Mouse (Mus musculus): ENCODE measurements around the gene Adam12. TPM values are rescaled to one million over a fixed set of nuclear protein-coding genes. Genes with fewer than 3 reads are reported as not detected.
A peak's percentile ranks its signal among the peaks of the same experiment; 100 is the strongest.

The Adam12 gene
- polyA plus RNA-seq, 1 experiment from 2014 or later, result 2.1 TPM

- Histone ChIP-seq H3K27me3 (ENCODE audit: control insufficient read depth, insufficient read depth, low read depth, low read length) (peaks cover 8% of the 10 kb centered on the region), H3K4me1 (ENCODE audit: control insufficient read depth, insufficient read depth, low read length) (peaks cover 2% of the 10 kb centered on the region; the same call in 1 of the 2 replicates), H3K4me3 (ENCODE audit: low read depth, low read length) (no peak overlapping the region), H3K9ac (ENCODE audit: low read depth, low read length) (no peak overlapping the region), H3K27ac (ENCODE audit: low read length) (no peak overlapping the region), H3K4me2 (ENCODE audit: low read length) (no peak overlapping the region), H3K36me3 (ENCODE audit: control insufficient read depth, insufficient read depth, low read length) (no peaks in the 10 kb centered on the region), H3K9me3 (replicated peaks; ENCODE audit: control insufficient read depth, low read length, poor library complexity, severe bottlenecking) (no peaks in the 10 kb centered on the region)
- ATAC-seq, result no peak
- 93% methylated on average over 2 of the region's 2 CpGs for WGBS
Measured at GRCm38 (mm10) chr7:134229899-134230298, 2.0 kb downstream of the Adam12 start.

GRCm38 (mm10) chr7:134227773-134228455, 4.0 kb downstream of the Adam12 start:
- no peak overlapping the region for H3K4me2 ChIP-seq (ENCODE audit: low read length)
- H3K4me1 ChIP-seq (ENCODE audit: control insufficient read depth, insufficient read depth, low read length), result peaks cover 8% of the 10 kb centered on the region; the same call in 1 of the 2 replicates
- peaks cover 8% of the 10 kb centered on the region for H3K27me3 ChIP-seq (ENCODE audit: control insufficient read depth, insufficient read depth, low read depth, low read length)
- ATAC-seq, result no peak
- no peaks in the 10 kb centered on the region for H3K36me3 ChIP-seq (ENCODE audit: control insufficient read depth, insufficient read depth, low read length)
- H3K27ac ChIP-seq (ENCODE audit: low read length), result no peak overlapping the region
- no peak overlapping the region for H3K9ac ChIP-seq (ENCODE audit: low read depth, low read length)
- no peaks in the 10 kb centered on the region for H3K9me3 ChIP-seq (replicated peaks; ENCODE audit: control insufficient read depth, low read length, poor library complexity, severe bottlenecking)
- 38% methylated on average over 13 of the region's 13 CpGs for WGBS
- H3K4me3 ChIP-seq (ENCODE audit: low read depth, low read length), result no peak overlapping the region

- peaks cover 8% of the 10 kb centered on the region for H3K27me3 ChIP-seq (ENCODE audit: control insufficient read depth, insufficient read depth, low read depth, low read length)
- no peak overlapping the region for H3K27ac ChIP-seq (ENCODE audit: low read length)
- H3K36me3 ChIP-seq (ENCODE audit: control insufficient read depth, insufficient read depth, low read length), result no peaks in the 10 kb centered on the region
- 71% methylated on average over 4 of the region's 4 CpGs for WGBS
- no peak overlapping the region for H3K4me2 ChIP-seq (ENCODE audit: low read length)
- H3K4me1 ChIP-seq (ENCODE audit: control insufficient read depth, insufficient read depth, low read length), result peaks cover 8% of the 10 kb centered on the region; the same call in 1 of the 2 replicates
- no peak overlapping the region for H3K4me3 ChIP-seq (ENCODE audit: low read depth, low read length)
- no peak overlapping the region for H3K9ac ChIP-seq (ENCODE audit: low read depth, low read length)
- no peaks in the 10 kb centered on the region for H3K9me3 ChIP-seq (replicated peaks; ENCODE audit: control insufficient read depth, low read length, poor library complexity, severe bottlenecking)
- ATAC-seq, result no peak
Measured at GRCm38 (mm10) chr7:134227101-134227500, 4.8 kb downstream of the Adam12 start.

GRCm38 (mm10) chr7:134226231-134226630, 5.7 kb downstream of the Adam12 start:
- no peak for ATAC-seq
- H3K27ac ChIP-seq (ENCODE audit: low read length), result no peak overlapping the region
- H3K4me3 ChIP-seq (ENCODE audit: low read depth, low read length), result no peak overlapping the region
- H3K27me3 ChIP-seq (ENCODE audit: control insufficient read depth, insufficient read depth, low read depth, low read length), result peaks cover 8% of the 10 kb centered on the region
- H3K9ac ChIP-seq (ENCODE audit: low read depth, low read length), result no peak overlapping the region
- H3K36me3 ChIP-seq (ENCODE audit: control insufficient read depth, insufficient read depth, low read length), result no peaks in the 10 kb centered on the region
- peaks cover 8% of the 10 kb centered on the region; the same call in 1 of the 2 replicates for H3K4me1 ChIP-seq (ENCODE audit: control insufficient read depth, insufficient read depth, low read length)
- WGBS, result 75% methylated on average over 3 of the region's 3 CpGs
- H3K4me2 ChIP-seq (ENCODE audit: low read length), result no peak overlapping the region
- H3K9me3 ChIP-seq (replicated peaks; ENCODE audit: control insufficient read depth, low read length, poor library complexity, severe bottlenecking), result no peaks in the 10 kb centered on the region

- peak overlapping the region; percentile 56 for H3K4me3 ChIP-seq (ENCODE audit: low read depth, low read length)
- peak overlapping the region; percentile 36 for H3K27ac ChIP-seq (ENCODE audit: low read length)
Measured at GRCm38 (mm10) chr7:134224741-134225612, 7.0 kb downstream of the Adam12 start.

GRCm38 (mm10) chr7:134224421-134224740, 7.6 kb downstream of the Adam12 start:
- peak overlapping the region; percentile 36; the same call in 1 of the 2 replicates for H3K27ac ChIP-seq (ENCODE audit: low read length)
- H3K4me1 ChIP-seq (ENCODE audit: control insufficient read depth, insufficient read depth, low read length), result peaks cover 8% of the 10 kb centered on the region; the same call in 1 of the 2 replicates
- H3K9me3 ChIP-seq (replicated peaks; ENCODE audit: control insufficient read depth, low read length, poor library complexity, severe bottlenecking), result no peaks in the 10 kb centered on the region
- H3K4me3 ChIP-seq (ENCODE audit: low read depth, low read length), result peak overlapping the region; percentile 56
- 0% methylated on average over 14 of the region's 14 CpGs for WGBS
- no peaks in the 10 kb centered on the region for H3K36me3 ChIP-seq (ENCODE audit: control insufficient read depth, insufficient read depth, low read length)
- ATAC-seq, result no peak; the same call in 1 of the 2 replicates
- peak overlapping the region; percentile 96 for H3K4me2 ChIP-seq (ENCODE audit: low read length)
- peaks cover 8% of the 10 kb centered on the region for H3K27me3 ChIP-seq (ENCODE audit: control insufficient read depth, insufficient read depth, low read depth, low read length)
- peak overlapping the region; percentile 74 for H3K9ac ChIP-seq (ENCODE audit: low read depth, low read length)

More at GRCm38 (mm10) chr7:134224741-134225612, 7.0 kb downstream of the Adam12 start:
- Histone ChIP-seq H3K36me3 (ENCODE audit: control insufficient read depth, insufficient read depth, low read length) (no peaks in the 10 kb centered on the region), H3K27me3 (ENCODE audit: control insufficient read depth, insufficient read depth, low read depth, low read length) (peaks cover 8% of the 10 kb centered on the region), H3K4me1 (ENCODE audit: control insufficient read depth, insufficient read depth, low read length) (peaks cover 8% of the 10 kb centered on the region; the same call in 1 of the 2 replicates), H3K4me2 (ENCODE audit: low read length) (peak overlapping the region; percentile 96), H3K9ac (ENCODE audit: low read depth, low read length) (peak overlapping the region; percentile 74), H3K9me3 (replicated peaks; ENCODE audit: control insufficient read depth, low read length, poor library complexity, severe bottlenecking) (no peaks in the 10 kb centered on the region)
- under 1% methylated on average over 80 of the region's 90 CpGs for WGBS
- peak; percentile 74 for ATAC-seq

GRCm38 (mm10) chr7:134223444-134224161, 8.3 kb downstream of the Adam12 start:
- H3K4me1 ChIP-seq (ENCODE audit: control insufficient read depth, insufficient read depth, low read length), result peaks cover 8% of the 10 kb centered on the region; the same call in 1 of the 2 replicates
- H3K4me2 ChIP-seq (ENCODE audit: low read length), result peak overlapping the region; percentile 96
- 0 out of 2 replicates have a peak, but pooled peaks have one; percentile 37 for ATAC-seq
- no peaks in the 10 kb centered on the region for H3K9me3 ChIP-seq (replicated peaks; ENCODE audit: control insufficient read depth, low read length, poor library complexity, severe bottlenecking)
- WGBS, result 30% methylated on average over 16 of the region's 16 CpGs
- H3K36me3 ChIP-seq (ENCODE audit: control insufficient read depth, insufficient read depth, low read length), result no peaks in the 10 kb centered on the region
- no peak overlapping the region for H3K9ac ChIP-seq (ENCODE audit: low read depth, low read length)
- H3K27ac ChIP-seq (ENCODE audit: low read length), result no peak overlapping the region
- peaks cover 8% of the 10 kb centered on the region for H3K27me3 ChIP-seq (ENCODE audit: control insufficient read depth, insufficient read depth, low read depth, low read length)
- peak overlapping the region; percentile 56 for H3K4me3 ChIP-seq (ENCODE audit: low read depth, low read length)

- ATAC-seq, result no peak
- Histone ChIP-seq H3K9ac (ENCODE audit: low read depth, low read length) (no peak overlapping the region), H3K4me3 (ENCODE audit: low read depth, low read length) (no peak overlapping the region), H3K27ac (ENCODE audit: low read length) (no peak overlapping the region), H3K27me3 (ENCODE audit: control insufficient read depth, insufficient read depth, low read depth, low read length) (no peaks in the 10 kb centered on the region), H3K4me1 (ENCODE audit: control insufficient read depth, insufficient read depth, low read length) (no peaks in the 10 kb centered on the region), H3K9me3 (replicated peaks; ENCODE audit: control insufficient read depth, low read length, poor library complexity, severe bottlenecking) (no peaks in the 10 kb centered on the region), H3K4me2 (ENCODE audit: low read length) (no peak overlapping the region), H3K36me3 (ENCODE audit: control insufficient read depth, insufficient read depth, low read length) (no peaks in the 10 kb centered on the region)
- WGBS, result 49% methylated on average over 10 of the region's 10 CpGs
Measured at GRCm38 (mm10) chr7:134207956-134208355, 24.0 kb downstream of the Adam12 start.
